Mouse (Mus musculus): Measurements from ENCODE around the gene Fbxl19.

The Fbxl19 gene

DNA sequence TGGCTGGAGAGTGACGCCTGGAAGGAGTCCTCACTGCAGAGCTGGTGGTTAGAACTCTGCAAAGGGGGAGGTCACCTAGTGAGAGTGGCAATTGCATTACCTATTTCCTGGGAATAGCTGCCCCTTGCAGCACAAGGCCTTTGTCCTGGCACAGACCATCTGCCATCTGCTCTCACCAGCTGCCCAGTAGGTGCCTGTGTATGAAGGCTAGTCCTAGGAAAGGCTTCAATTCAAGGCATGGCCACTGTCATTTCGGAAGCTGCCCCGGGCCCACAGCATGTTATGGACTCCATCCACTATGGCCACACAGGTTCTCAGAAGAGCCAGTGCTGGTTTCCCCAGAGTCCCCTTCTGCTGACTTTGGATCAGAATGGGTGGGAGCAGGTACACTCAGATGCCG, 54.2 kb downstream of the Fbxl19 start:
- in situ Hi-C loops (cut with MboI; ENCODE audit: low sequenced_read_pairs): no loop called here

DNA sequence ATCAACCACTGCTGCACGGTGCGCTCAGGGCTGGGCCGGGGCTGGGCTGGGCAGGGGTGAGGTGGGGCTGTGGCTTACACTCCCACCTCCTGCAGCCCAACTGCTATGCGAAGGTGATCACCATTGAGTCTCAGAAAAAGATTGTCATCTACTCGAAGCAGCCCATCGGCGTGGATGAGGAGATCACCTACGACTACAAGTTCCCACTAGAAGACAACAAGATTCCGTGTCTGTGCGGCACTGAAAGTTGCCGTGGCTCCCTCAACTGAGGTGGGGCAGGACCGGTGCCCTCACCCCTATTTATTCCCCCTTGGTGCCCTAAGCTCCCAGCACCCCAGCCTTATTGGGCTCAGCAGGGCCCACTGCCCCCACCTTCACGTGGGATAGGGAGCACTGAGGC, 54.9 kb downstream of the Fbxl19 start:
- in situ Hi-C loops (cut with MboI; ENCODE audit: low sequenced_read_pairs): no loop called here

GRCm38 (mm10) chr7:127799738-127800137, 55.4 kb downstream of the Fbxl19 start:
- in situ Hi-C loops (cut with MboI; ENCODE audit: low sequenced_read_pairs): no loop called here

DNA sequence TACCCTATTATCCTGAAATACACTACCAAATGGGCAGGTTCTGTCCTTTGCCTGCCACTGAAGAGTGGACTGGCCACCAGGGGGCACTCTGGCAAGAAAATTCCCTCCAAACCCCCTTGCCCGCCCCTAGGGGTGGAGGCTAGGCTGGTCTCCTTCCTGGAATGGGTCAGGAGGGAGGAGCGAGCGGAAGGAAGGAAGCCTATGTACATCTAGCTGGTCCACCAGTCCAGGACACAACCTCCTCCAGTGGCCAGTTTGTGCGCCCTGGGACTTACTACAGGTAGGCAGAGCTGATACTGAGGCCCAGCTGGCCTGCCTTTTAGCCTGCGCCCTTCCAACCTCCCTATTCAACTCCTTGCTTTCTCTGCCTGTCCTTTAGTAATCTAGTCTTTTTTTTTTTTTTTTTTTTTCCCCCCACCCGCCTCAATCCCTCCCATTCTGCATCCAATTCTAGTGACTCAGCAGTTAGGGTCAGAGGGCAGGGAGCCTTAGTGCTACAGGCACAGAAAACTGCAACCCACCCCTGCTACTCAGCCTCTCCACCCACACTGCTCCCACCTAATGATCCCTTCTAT, 56.2 kb downstream of the Fbxl19 start, which contains the start of gene Hsd3b7:
Gene Hsd3b7, plus strand, starts transcription at position 170 of the 575 bp plus-strand sequence.
- in situ Hi-C loops (cut with MboI; ENCODE audit: low sequenced_read_pairs): no loop called here

GRCm38 (mm10) chr7:127801010-127801621, 56.8 kb downstream of the Fbxl19 start:
- in situ Hi-C loops (cut with MboI; ENCODE audit: low sequenced_read_pairs): no loop called here

DNA sequence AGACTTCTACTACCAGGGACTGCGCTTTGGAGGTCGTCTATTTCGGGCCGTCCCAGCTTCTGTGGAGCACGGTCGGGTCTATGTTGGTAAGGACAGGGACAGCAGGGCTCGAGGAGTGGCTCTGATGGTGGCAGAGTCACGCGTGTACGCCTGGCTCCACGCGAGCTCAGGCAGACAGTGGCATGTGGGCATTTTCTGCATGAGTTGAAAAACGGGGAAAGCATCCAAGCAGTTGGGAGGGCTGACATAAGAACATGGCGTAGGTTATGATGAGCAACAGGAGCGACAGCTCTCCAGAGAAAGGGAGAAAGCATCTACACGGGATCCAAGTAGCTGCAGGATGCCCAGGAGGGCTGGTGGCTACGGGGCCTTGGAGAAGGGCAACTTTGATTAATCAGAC, 58.0 kb downstream of the Fbxl19 start:
- in situ Hi-C loops (cut with MboI; ENCODE audit: low sequenced_read_pairs): no loop called here

- in situ Hi-C loops (cut with MboI; ENCODE audit: low sequenced_read_pairs): no loop called here
Observed at GRCm38 (mm10) chr7:127808821-127809220, 64.5 kb downstream of the Fbxl19 start.

DNA sequence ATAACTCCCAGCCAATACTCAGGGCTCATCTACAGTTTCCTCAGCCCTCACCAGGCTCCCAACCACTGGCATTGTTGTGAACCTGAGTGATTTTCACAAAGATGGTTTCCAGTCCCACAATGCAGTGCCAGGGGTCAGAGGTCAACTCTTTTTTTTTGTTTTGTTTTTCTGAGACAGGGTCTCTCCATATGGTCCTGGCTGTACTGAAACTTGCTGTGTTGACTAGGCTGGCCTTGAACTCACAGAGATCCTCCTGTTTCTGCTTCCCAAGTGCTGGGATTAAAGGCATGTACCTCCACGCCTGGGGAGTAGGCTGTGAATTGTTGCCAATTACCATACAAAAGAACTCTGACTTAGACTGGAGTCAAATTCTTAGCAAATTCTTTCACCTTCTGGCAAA, 65.5 kb downstream of the Fbxl19 start:
- in situ Hi-C loops (cut with MboI; ENCODE audit: low sequenced_read_pairs): no loop called here

DNA sequence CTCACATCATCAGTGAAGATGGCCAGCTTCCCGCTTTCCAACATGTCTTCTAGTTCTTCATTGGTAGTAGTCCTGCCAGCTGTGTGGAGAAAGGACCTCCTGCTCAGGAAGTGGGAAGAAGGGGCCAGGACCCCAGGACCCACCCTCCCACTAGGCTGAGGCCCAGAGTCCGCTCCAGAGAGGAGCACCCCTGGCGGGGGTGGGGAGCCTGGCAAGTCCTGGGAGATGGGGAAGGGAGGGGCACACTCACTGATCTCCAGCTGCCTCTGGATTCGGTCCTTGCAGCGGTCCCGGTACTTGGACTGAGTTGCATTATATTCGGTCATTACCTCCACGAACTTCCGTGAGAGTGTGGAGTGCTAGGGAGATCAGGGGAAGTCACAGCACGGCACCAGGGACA, 66.3 kb downstream of the Fbxl19 start:
- in situ Hi-C loops (cut with MboI; ENCODE audit: low sequenced_read_pairs): no loop called here

- in situ Hi-C loops (cut with MboI; ENCODE audit: low sequenced_read_pairs): no loop called here
Observed at GRCm38 (mm10) chr7:127811240-127811639, 66.9 kb downstream of the Fbxl19 start.

- in situ Hi-C loops (cut with MboI; ENCODE audit: low sequenced_read_pairs): no loop called here
Observed at GRCm38 (mm10) chr7:127812292-127812691, 67.9 kb downstream of the Fbxl19 start.

- in situ Hi-C loops (cut with MboI; ENCODE audit: low sequenced_read_pairs): no loop called here
Observed at GRCm38 (mm10) chr7:127813821-127814220, 69.5 kb downstream of the Fbxl19 start.

- in situ Hi-C loops (cut with MboI; ENCODE audit: low sequenced_read_pairs): no loop called here
Observed at GRCm38 (mm10) chr7:127814241-127814921, 70.0 kb downstream of the Fbxl19 start.

DNA sequence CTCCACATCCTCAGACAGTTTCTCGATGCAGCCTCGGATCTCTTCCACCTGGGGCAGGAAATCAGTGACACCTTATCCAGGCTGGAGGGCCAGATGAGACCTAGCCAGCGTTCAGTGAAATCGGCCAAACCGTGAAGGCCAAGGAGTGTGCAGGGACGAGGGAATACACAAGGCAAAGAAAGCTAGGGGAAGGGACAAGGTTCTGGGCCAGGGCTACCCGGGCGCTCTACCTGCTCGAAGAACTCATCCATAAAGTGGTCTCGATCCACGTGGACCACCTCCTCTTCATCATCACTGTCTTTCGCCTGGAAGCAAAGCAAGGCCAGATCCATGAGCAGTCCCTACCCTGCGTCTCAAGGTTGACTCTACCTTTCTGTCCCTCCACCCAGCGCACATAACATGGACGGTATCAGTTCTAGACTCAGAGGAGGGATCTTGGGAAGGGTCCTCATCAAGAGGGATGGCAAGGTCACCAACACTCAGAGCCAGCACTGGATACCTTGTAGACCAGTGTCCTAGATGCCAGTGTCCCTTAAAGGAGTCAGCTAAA, 70.8 kb downstream of the Fbxl19 start:
- in situ Hi-C loops (cut with MboI; ENCODE audit: low sequenced_read_pairs): no loop called here

GRCm38 (mm10) chr7:127815954-127816821, 71.8 kb downstream of the Fbxl19 start:
- in situ Hi-C loops (cut with MboI; ENCODE audit: low sequenced_read_pairs): no loop called here

DNA sequence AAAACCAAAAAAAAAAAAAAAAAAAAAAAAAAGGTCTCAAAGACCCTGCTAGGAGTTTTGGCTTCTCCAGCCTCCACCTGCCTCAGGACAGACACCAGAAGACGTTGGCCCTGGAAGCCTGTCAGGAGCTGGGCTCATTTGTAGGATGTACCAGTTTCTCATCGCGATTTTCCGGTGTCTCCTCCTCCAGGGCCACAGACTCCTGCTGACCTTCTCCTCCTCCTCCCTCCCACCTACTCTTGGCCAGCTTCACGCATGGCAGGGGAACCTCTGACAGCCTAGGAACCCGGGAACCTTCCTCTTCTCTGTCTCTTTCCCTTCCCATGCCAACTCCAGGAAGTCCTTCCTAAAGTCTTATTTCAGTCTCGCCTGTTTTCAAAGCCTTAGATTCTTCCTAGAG, 72.7 kb downstream of the Fbxl19 start:
- in situ Hi-C loops (cut with MboI; ENCODE audit: low sequenced_read_pairs): no loop called here

- in situ Hi-C loops (cut with MboI; ENCODE audit: low sequenced_read_pairs): no loop called here
Observed at GRCm38 (mm10) chr7:127817776-127818175, 73.4 kb downstream of the Fbxl19 start.

All from CH12F3 (cell line).